Mouse (Mus musculus): ENCODE data around the gene Cables2. TPM values are rescaled to one million over a fixed set of nuclear protein-coding genes. Genes with fewer than 3 reads are reported as not detected.

Cables2 gene
- polyA plus RNA-seq, 1 experiment from 2014 or later: 31.3 TPM

GRCm38 (mm10) chr2:180302201-180302600, 28.9 kb upstream of the Cables2 start:
- H3K4me1 ChIP-seq: no peaks in the 10 kb centered on the region
- no peak overlapping the region for H3K4me3 ChIP-seq
- no peak overlapping the region for H3K4me2 ChIP-seq
- no peaks in the 10 kb centered on the region for H3K27me3 ChIP-seq (replicated peaks)
- H3K9me3 ChIP-seq: 0 out of 2 replicates have a peak, but pooled peaks cover 3% of the 10 kb centered on the region
- H3K27ac ChIP-seq: no peak overlapping the region
- no peak for ATAC-seq (replicated peaks)
- 76% methylated on average over 4 of the region's 4 CpGs for WGBS
- no peak overlapping the region for H3K9ac ChIP-seq
- H3K36me3 ChIP-seq (replicated peaks): no peaks in the 10 kb centered on the region

GRCm38 (mm10) chr2:180300771-180301170, 27.5 kb upstream of the Cables2 start:
- no peak for ATAC-seq (replicated peaks)
- 60% methylated on average over 5 of the region's 5 CpGs for WGBS
- H3K4me2 ChIP-seq: no peak overlapping the region
- H3K36me3 ChIP-seq (replicated peaks): no peaks in the 10 kb centered on the region
- H3K27me3 ChIP-seq (replicated peaks): no peaks in the 10 kb centered on the region
- no peak overlapping the region for H3K4me3 ChIP-seq
- H3K27ac ChIP-seq: no peak overlapping the region
- H3K9me3 ChIP-seq: 0 out of 2 replicates have a peak, but pooled peaks cover 3% of the 10 kb centered on the region
- no peaks in the 10 kb centered on the region for H3K4me1 ChIP-seq
- H3K9ac ChIP-seq: no peak overlapping the region

GRCm38 (mm10) chr2:180300252-180300651, 27.0 kb upstream of the Cables2 start:
- no peaks in the 10 kb centered on the region for H3K27me3 ChIP-seq (replicated peaks)
- ATAC-seq (replicated peaks): no peak
- no peak overlapping the region for H3K4me2 ChIP-seq
- no peak overlapping the region for H3K27ac ChIP-seq
- 0 out of 2 replicates have a peak, but pooled peaks cover 3% of the 10 kb centered on the region for H3K9me3 ChIP-seq
- no peak overlapping the region for H3K4me3 ChIP-seq
- no peaks in the 10 kb centered on the region for H3K4me1 ChIP-seq
- H3K9ac ChIP-seq: no peak overlapping the region
- 75% methylated on average over 2 of the region's 2 CpGs for WGBS
- no peaks in the 10 kb centered on the region for H3K36me3 ChIP-seq (replicated peaks)

- ATAC-seq (replicated peaks): no peak
- no peaks in the 10 kb centered on the region for H3K4me1 ChIP-seq
- WGBS: 81% methylated on average over 8 of the region's 8 CpGs
These were observed 19.6 kb upstream of the Cables2 start for GRCm38 (mm10) chr2:180292906-180293305.

DNA sequence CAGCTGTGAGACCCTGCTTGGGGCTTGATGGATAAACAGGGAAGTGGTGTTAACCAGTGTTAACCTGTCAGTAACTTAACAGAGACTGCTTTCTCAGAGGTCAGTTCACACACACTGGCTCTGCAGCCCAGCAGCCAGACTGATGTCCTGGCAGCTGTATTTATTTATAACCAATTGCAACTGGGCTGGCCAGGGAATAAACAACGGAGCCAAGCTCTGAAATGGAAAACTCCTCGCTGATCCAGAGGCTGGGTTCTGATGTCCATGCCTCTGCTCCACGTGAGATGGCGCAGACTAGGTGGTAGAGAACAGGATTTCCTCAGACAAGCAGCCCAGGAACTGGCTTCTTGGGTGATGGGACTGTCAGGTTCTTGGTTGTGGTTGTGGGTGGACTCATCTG, 18.7 kb upstream of the Cables2 start:
- WGBS: 84% methylated on average over 4 of the region's 4 CpGs
- ATAC-seq (replicated peaks): no peak
- Histone ChIP-seq H3K27me3 (replicated peaks) (no peaks in the 10 kb centered on the region), H3K4me3 (no peak overlapping the region), H3K9me3 (no peaks in the 10 kb centered on the region), H3K9ac (no peak overlapping the region), H3K27ac (no peak overlapping the region), H3K36me3 (replicated peaks) (no peaks in the 10 kb centered on the region), H3K4me1 (no peaks in the 10 kb centered on the region), H3K4me2 (no peak overlapping the region)

More at GRCm38 (mm10) chr2:180292906-180293305, 19.6 kb upstream of the Cables2 start:
- Histone ChIP-seq H3K9me3 (no peaks in the 10 kb centered on the region), H3K4me3 (no peak overlapping the region), H3K36me3 (replicated peaks) (no peaks in the 10 kb centered on the region), H3K27me3 (replicated peaks) (no peaks in the 10 kb centered on the region), H3K4me2 (no peak overlapping the region), H3K9ac (no peak overlapping the region), H3K27ac (no peak overlapping the region)

DNA sequence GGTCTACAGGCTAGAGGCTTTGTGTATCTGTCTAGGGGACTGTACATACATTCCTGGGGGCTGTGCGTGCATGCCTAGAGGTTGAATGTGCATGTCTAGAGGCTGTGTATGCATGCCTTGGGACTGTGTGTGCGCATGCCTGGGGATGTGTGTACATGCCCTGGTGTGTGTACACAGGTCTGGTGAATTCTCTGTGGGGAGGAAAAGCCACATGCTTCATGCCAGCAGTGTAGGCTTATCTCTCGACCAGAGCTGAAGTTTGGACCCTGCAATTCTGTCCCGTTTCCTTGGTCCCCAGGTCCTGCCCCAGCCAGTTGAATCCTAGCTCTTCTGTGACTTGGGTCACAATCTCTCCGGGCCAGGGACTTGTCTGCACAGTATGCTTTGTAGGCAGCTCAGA, 18.3 kb upstream of the Cables2 start:
- Histone ChIP-seq H3K4me2 (no peak overlapping the region), H3K4me1 (no peaks in the 10 kb centered on the region), H3K36me3 (replicated peaks) (no peaks in the 10 kb centered on the region), H3K4me3 (no peak overlapping the region), H3K9me3 (no peaks in the 10 kb centered on the region), H3K27ac (no peak overlapping the region), H3K9ac (no peak overlapping the region), H3K27me3 (replicated peaks) (no peaks in the 10 kb centered on the region)
- no peak for ATAC-seq (replicated peaks)
- 85% methylated on average over 5 of the region's 5 CpGs for WGBS

- Histone ChIP-seq H3K9ac (no peak overlapping the region), H3K4me1 (no peaks in the 10 kb centered on the region), H3K9me3 (no peaks in the 10 kb centered on the region), H3K4me2 (no peak overlapping the region), H3K27ac (no peak overlapping the region), H3K36me3 (replicated peaks) (no peaks in the 10 kb centered on the region), H3K27me3 (replicated peaks) (no peaks in the 10 kb centered on the region), H3K4me3 (no peak overlapping the region)
- WGBS: 65% methylated on average over 6 of the region's 6 CpGs
- ATAC-seq (replicated peaks): no peak
These were observed 17.2 kb upstream of the Cables2 start for GRCm38 (mm10) chr2:180290503-180290902.

DNA sequence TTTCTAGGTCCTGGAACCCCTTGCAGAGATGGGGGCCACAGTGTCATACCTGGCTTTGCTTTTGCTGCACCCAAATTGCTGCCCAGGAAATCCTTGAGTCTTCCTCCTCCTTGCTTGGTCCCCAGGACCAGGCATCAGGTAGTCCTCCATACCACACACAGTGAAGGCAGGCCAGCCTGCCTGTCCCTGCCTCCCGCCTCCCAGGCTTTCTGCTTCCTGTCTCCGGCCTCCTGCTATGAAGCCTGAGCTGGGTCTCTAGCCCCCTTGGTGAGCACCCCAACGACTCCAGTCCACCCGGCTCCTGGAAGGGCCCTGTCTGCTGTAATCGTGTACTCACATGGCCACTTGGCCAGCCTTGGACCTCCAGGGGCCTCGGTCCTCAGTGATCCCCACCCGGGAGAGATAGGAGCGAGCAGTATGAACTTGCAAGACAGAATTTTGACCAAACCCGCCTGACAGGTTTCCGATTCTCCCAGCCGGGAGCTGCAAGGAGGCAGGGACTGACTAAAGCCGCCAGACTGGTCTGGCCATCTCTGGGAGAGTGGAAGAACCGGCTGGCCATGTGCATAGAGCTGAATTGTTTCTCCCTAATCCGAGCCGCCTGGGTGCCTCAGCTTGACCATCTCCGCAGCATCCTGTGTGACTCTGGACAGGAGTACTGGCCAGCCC, 16.3 kb upstream of the Cables2 start, which contains the start of gene Rbbp8nl:
TSS of gene Rbbp8nl (minus strand) at position 440 of the 669 bp plus-strand sequence.
- 42% methylated on average over 16 of the region's 16 CpGs for WGBS
- Histone ChIP-seq H3K4me3 (no peak within 1 kb of the TSS), H3K27me3 (replicated peaks) (no peaks in the 10 kb centered on the region), H3K36me3 (replicated peaks) (no peaks in the 10 kb centered on the region), H3K27ac (no peak within 1 kb of the TSS), H3K4me2 (no peak within 1 kb of the TSS), H3K9ac (no peak within 1 kb of the TSS), H3K4me1 (no peaks in the 10 kb centered on the region), H3K9me3 (no peaks in the 10 kb centered on the region)
- no peak for ATAC-seq (replicated peaks)

GRCm38 (mm10) chr2:180288966-180289365, 15.7 kb upstream of the Cables2 start:
- H3K9me3 ChIP-seq: no peaks in the 10 kb centered on the region
- no peaks in the 10 kb centered on the region for H3K36me3 ChIP-seq (replicated peaks)
- H3K9ac ChIP-seq: no peak overlapping the region
- 70% methylated on average over 11 of the region's 11 CpGs for WGBS
- H3K4me3 ChIP-seq: no peak overlapping the region
- no peaks in the 10 kb centered on the region for H3K27me3 ChIP-seq (replicated peaks)
- ATAC-seq (replicated peaks): no peak
- no peak overlapping the region for H3K27ac ChIP-seq
- H3K4me2 ChIP-seq: no peak overlapping the region
- H3K4me1 ChIP-seq: no peaks in the 10 kb centered on the region

DNA sequence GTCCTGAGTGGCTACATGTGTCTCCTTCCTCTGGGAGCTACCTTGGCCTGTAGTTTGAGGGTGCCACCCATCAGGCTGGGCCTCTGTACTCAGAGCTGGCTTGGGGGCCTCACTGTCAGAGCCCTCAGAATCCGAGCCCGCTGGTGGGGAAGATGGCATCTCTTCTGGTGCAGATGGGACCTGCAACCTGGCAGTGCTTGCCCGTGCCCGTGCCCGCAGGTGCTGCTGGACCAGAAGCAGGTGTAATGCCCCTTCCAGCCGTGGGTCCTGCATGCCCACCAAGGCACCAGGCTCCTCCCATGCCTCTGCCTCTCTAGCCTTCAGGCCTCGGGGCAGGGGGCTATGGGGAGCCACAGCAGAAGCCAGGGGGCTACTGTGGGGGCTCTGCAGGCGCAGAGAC, 6.0 kb upstream of the Cables2 start:
- Histone ChIP-seq H3K27me3 (replicated peaks) (0 out of 2 replicates have a peak, but pooled peaks cover 3% of the 10 kb centered on the region), H3K9me3 (no peaks in the 10 kb centered on the region), H3K4me1 (peaks cover 3% of the 10 kb centered on the region), H3K4me3 (no peak overlapping the region), H3K27ac (no peak overlapping the region), H3K9ac (no peak overlapping the region), H3K4me2 (no peak overlapping the region), H3K36me3 (replicated peaks) (no peaks in the 10 kb centered on the region)
- ATAC-seq (replicated peaks): no peak
- 85% methylated on average over 8 of the region's 8 CpGs for WGBS

- 0 out of 2 replicates have a peak, but pooled peaks cover 3% of the 10 kb centered on the region for H3K27me3 ChIP-seq (replicated peaks)
- WGBS: 80% methylated on average over 8 of the region's 8 CpGs
- H3K36me3 ChIP-seq (replicated peaks): no peaks in the 10 kb centered on the region
- no peaks in the 10 kb centered on the region for H3K9me3 ChIP-seq
- H3K4me1 ChIP-seq: peaks cover 7% of the 10 kb centered on the region
- no peak for ATAC-seq (replicated peaks)
- no peak overlapping the region for H3K9ac ChIP-seq
- H3K4me3 ChIP-seq: no peak overlapping the region
- H3K27ac ChIP-seq: no peak overlapping the region
- no peak overlapping the region for H3K4me2 ChIP-seq
These were observed 4.6 kb upstream of the Cables2 start for GRCm38 (mm10) chr2:180277773-180278320.

- Histone ChIP-seq H3K27ac (no peak overlapping the region), H3K36me3 (replicated peaks) (no peaks in the 10 kb centered on the region), H3K9me3 (no peaks in the 10 kb centered on the region), H3K4me1 (peaks cover 17% of the 10 kb centered on the region), H3K4me3 (no peak overlapping the region), H3K4me2 (no peak overlapping the region), H3K27me3 (replicated peaks) (0 out of 2 replicates have a peak, but pooled peaks cover 3% of the 10 kb centered on the region), H3K9ac (no peak overlapping the region)
- ATAC-seq (replicated peaks): no peak
- WGBS: 81% methylated on average over 8 of the region's 8 CpGs
These were observed 3.6 kb upstream of the Cables2 start for GRCm38 (mm10) chr2:180276851-180277259.

GRCm38 (mm10) chr2:180276385-180276784, 3.1 kb upstream of the Cables2 start:
- WGBS: 50% methylated on average over 4 of the region's 4 CpGs
- H3K9me3 ChIP-seq: no peaks in the 10 kb centered on the region
- ATAC-seq (replicated peaks): no peak
- H3K27ac ChIP-seq: no peak overlapping the region
- no peak overlapping the region for H3K4me2 ChIP-seq
- no peak overlapping the region for H3K4me3 ChIP-seq
- H3K27me3 ChIP-seq (replicated peaks): 0 out of 2 replicates have a peak, but pooled peaks cover 3% of the 10 kb centered on the region
- H3K9ac ChIP-seq: no peak overlapping the region
- peaks cover 22% of the 10 kb centered on the region for H3K4me1 ChIP-seq
- H3K36me3 ChIP-seq (replicated peaks): no peaks in the 10 kb centered on the region

Measured in midbrain, embryonic 15.5 days (tissue).